Mouse (Mus musculus): ENCODE data around the gene Natd1. TPM values are rescaled to one million over a fixed set of nuclear protein-coding genes. Genes with fewer than 3 reads are reported as not detected.

The Natd1 gene
- total RNA-seq, 2 experiments from 2014 or later: 18.1 to 24.2 TPM

DNA sequence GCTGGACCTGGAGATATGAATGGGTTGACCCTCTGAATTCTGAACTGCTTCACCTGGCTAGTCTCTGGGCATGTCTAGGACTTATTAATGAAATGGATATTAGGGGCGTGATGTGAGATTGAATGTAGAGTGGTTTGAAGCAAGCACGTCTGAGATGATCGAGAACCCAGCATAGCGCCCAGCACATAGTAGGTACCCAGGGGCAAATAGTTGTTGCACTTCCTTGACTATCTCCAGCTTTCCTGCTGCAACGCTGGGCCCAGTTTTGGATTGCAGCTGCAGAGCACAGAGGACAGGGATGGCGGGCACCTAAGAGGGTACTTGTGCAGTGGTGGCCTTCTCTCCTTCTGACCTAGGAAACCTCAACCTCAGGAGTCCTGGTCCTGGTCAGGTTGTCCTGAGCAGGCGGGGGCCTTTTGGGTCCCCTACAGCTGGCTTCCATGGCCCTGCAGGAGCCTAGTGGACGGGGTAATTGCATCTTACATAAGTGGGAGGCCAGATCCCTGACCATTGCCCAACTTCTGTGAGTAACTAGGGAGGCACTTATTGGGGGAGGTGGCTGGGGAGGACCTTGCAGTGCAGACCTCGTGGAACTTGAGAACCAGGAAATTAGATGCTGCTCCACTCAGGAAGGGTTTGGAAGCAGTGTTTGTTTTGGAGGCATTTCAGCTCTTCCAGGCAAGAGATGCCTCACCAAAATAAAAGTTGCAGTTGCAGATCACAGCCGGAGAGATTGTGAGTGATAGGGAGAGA lies 18.8 kb upstream of the Natd1 start:
- DNase-seq: peak; percentile 31 to 32
- intact Hi-C loops (cut with DNase I): loop anchor here (10.0 kb wide), 1 partner anchor 331 kb away; the partner anchor contains the start of gene Aldh3a2

DNA sequence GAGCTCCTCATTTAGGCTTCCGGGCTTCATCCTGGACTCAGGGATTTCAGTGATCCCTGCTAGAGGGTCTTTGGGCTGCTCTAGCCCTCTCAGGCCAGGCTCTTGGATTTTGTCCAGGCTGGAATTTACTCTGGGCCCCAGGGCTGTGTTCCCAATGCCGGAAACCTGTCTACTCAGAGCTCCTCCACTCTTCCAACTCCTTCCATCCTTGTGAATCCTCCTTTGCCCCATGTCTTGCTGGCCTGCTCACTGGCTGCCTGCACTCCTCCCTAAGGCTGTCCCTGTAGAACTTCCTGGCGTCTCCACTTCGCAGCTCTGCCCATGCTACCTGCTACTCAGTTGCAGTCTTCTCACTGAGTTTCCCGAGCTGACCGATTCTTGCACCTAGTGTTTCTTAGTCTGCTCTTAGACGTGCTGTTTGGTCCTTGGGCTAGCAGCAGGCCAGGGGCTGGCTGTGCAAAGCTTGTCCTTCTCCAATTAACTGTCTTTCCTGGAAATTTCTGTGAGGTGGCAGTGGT lies 18.0 kb upstream of the Natd1 start:
- intact Hi-C loops (cut with DNase I): loop anchor here (10.0 kb wide), 1 partner anchor 332 kb away; the partner anchor contains the start of gene Aldh3a2
- DNase-seq: peak in 1 of 2 experiments; percentile 22

DNA sequence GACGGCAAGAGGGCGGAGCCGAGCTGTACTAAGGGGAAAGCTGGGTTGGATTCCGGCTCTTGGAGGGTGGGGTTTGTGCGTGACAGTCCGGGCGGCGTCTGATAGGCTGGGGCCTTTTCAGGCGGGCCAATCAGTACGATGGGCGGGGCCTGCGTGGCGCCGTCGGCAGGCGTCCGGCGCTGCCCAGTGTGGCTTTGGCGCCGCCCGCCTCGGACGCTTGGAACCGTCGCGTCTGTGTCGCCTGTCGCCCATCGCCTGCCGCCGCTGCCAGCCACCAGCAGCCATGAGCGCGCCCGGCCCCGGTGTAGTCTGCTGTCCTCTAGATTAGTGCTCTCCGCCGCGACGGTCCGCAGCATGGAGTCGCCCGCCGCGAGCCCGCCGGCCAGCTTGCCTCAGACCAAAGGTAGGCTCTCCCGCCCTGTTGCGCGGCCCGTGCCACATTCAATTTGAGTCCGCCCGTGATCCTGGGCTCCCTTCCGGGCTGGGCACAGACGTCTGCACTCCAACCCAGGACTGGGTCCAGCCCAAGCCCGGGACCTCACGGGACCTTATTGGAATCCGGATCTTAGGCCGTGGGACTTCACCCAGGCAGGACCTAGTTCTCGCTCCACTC lies 17.4 kb upstream of the Natd1 start, which contains the start of gene Map2k3:
TSS of gene Map2k3 (plus strand) at position 165 of the 613 bp plus-strand sequence.
- intact Hi-C loops (cut with DNase I): loop anchor here (2.0 to 10.0 kb wide), 2 partner anchors 53 to 333 kb away; partner anchors contain the start of genes Aldh3a2 and Tmem11
- peak; percentile 98 for DNase-seq

DNA sequence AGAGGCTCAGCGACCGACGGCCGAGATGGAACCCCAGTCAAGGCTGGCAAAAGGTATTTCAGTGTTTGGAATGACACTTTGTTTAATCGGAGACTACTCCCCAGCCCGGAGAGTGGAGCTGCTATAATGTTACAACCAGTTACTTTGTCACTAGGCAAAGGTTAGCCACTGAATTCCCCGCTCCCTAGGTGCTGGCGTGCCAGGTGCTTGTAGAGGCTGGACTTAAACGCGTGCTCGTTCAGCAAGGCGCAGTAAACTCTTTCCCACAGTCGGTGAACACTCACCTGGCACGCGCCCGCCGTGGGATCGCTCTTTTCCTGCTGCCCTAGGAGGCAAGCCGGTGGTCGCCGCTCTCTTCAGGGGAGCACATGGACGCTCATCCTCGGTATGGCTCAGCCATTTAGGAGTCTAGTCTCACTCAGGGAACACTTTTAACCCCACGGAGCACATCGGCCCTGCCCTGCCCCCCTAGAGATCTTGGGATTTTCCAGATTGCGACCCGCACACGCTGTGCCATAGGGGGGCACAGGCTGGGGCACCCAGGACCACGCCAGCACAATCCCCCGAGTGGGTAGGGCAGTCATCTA lies 16.8 kb upstream of the Natd1 start:
- intact Hi-C loops (cut with DNase I): loop anchor here (2.0 to 10.0 kb wide), 2 partner anchors 53 to 333 kb away; partner anchors contain the start of genes Aldh3a2 and Tmem11
- DNase-seq: no peak

DNA sequence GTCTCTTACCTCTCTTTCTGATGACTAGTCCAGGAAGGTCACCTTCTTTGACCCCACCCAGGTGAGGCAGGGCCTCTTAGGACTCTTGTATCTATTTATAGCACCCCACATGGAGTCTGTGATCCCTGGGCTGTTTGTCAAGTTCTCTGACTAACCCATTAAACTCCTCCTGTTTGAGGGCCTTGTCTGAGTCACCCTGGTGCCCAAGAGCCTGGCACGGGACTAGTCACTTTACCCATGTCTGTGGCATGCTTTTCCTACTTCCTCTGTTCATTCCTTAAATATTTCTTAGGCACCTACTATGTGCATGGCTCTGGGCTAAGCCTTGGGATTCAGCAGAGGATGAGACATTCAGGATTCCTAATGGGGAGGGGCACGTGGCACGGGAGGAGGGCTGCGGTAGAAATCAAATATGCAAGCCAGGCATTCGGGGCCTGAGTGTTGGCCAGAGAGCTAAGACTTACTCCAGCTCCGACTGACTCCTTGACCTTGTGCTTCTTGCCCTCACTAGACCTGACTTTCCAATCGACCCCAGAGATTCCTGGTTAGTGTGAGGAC lies 16.3 kb upstream of the Natd1 start:
- intact Hi-C loops (cut with DNase I): loop anchor here (2.0 to 10.0 kb wide), 2 partner anchors 52 to 334 kb away; partner anchors contain the start of genes Aldh3a2 and Tmem11
- DNase-seq: peak; percentile 59 to 73

DNA sequence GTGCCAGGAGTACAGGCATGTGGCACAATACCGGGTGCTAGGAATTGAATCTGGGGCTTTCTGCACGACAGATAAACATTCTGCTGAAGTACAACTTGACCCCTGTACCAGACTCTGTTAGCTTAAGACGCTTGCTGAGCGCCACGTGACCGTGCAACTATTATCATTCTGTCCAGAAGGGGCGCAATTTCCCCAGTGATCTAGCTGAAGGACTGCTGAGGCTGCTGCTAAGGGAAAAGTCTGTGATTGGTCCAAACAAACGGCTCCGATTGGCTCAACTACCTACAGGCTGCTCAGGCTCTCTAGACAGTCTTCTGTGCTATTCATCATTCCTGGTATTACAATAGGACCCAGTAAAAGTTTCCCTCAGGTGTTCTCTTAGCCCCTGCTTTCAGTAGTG lies 12.7 kb upstream of the Natd1 start:
- peak; percentile 94 to 96 for DNase-seq
- intact Hi-C loops (cut with DNase I): loop anchor here (1.0 kb wide), 1 partner anchor 165 kb away; no protein-coding TSS in a partner anchor

DNA sequence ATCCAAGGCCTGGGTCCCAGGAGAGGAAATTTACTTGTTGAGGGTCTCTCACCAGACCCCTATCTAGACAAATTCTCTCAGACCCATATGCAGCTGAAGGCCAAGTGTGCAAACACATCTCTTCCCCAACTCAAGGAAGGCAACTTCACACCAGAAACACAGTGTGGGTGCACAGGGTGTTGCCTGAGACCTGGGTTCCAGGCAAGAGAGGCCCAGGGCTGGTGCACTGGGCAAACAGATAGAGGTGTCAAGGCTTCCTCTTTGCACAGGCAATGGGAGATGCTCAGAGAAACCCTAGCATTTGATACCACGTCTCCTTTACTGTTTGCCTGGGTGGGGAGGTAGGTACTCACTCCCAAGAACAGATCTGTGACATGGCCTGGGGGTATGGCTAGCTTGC lies 10.4 kb upstream of the Natd1 start:
- DNase-seq: no peak
- intact Hi-C loops (cut with DNase I): no loop called here

DNA sequence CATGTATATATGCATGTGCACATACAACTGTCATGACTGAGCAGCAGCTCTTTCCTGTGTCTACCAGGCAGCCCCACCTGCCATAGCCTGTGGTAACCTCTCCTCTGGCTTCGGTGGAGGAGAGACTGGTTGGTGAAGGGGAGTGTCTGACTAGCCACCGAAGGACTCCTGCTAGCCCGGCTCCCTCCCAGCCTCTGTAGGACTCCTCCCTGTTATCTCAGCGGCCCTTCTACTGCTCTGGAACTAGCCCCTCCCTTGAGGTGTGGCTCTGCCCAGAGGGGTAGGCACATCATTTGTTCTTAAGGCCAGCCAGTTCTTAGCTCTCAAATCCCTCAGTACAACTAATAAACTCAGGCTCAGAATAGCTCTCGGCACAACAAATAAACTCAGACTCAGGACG lies 9.9 kb upstream of the Natd1 start:
- no peak for DNase-seq
- intact Hi-C loops (cut with DNase I): no loop called here

DNA sequence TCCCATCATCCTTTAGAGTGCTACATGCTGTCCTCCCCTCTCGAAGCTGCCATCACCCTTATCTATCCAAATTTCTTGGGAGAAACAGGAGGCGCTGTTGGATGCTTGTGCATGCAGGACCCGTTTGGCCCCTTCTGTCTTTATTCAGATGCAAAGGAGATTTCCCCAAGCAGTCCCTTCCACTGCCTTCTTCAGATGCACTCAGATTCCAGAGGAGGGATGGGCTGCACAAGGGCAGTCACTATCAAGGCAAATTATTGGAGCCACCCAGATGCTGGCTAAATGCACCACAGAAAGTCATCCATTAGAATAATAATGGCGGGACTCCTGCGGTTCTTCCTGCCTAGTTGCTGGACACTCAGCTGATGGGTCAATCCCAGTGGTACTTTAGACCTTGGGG lies 8.4 kb upstream of the Natd1 start:
- no peak for DNase-seq
- intact Hi-C loops (cut with DNase I): no loop called here

DNA sequence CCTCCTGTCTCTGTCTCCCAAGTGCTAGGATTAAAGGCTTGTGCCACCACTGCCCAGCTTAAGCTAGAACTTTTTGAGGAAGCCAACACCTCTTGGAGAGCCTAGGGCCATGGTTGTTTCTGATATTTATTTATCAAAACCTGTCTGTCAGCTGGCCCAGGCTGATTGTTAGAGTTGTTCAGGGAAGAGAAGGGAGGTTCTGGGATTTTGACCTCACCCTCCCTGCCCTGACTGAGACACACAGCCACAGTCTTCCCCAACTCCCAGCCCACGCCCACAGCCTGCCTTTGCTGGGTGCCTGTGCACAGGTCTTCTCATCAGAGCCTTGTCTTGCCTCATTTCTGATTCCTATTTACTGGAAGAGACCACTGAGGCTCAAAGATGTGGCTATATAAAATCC lies 7.6 kb upstream of the Natd1 start:
- no peak for DNase-seq
- intact Hi-C loops (cut with DNase I): no loop called here

DNA sequence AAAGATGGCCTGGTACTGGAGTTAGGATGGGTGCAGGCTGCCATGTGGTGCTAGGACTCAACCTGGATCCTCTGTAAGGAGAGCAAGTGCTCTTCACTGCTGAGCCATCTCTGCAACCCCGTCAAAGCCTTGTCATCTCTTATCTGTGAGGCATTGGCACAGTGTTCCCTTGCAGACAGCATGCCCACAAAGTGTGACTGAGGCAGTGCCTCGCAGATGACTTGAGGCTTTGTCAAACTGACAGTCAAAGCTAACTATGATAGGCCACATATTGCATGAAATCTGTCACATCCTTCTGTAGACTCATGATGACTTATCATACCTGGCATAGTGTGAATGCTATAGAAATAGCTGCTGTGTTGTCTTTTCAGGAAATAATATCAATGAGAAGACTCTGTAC lies 5.5 kb upstream of the Natd1 start:
- no peak for DNase-seq
- intact Hi-C loops (cut with DNase I): no loop called here

DNA sequence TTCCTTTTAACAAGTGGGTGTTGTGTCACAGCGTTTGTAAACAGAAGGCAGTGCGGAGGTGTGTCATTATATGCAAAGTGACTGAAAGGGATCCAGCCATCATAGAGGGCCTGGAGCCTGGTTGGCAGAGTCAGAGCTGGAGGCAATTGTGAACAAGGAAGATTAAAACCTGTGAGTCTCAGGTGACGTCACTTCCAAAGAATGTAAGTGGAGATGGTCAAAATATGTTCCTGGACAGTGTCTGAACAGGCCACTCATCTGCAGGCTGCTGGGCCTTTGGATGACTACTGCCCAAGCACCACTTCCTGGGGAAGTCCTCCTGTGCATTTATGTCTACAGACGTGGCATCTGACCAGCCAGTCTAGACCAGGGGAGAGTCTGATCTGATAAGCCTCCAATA lies 651 bp upstream of the Natd1 start:
- intact Hi-C loops (cut with DNase I): no loop called here
- no peak for DNase-seq

DNA sequence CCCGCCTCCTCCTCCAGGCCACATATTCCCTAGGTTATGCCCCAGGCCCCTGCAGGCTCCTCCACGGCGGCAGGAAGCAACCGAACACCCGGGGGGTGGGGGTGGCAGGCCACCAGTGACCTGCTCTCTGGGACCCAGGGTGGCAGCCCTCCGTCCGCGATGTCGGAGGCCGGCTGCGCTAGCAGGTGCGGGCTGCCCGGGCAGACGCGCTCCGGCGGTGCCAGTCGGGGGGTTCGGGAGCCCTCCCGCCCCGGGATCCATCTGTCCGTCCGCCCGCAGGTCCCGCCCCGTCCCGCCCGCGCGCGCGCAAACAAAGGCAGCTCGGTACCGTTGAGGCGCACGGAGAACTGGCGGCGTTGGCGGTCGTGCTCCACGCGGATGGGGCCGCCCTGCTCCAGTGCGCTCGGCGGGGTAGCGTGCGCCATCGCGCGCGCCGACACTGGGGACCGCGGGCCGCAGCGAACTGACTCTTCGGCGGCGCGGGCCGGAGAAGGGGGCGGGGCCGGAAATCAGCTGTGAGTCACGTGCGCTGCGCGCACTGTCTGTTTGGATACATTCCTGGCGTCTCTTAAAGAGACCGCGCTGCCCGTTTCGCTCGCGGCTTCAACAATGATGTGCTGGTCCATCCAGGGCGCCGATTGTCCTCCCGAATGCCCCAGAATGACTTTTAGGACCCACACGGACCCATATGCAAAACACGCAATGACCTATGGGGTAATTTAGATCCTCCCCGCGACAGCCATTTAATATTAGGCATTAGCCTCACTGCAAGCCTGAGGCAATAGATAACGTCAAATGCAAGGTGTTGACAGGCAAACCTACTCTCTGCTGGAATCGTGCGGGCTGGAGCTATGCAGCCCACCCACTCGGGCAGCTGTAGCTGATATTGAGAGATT lies 1.0 kb downstream of the Natd1 start:
- intact Hi-C loops (cut with DNase I): loop anchor here (2.0 to 5.0 kb wide), 2 partner anchors 33 to 179 kb away; no protein-coding TSS in a partner anchor
- peak; percentile 95 to 96 for DNase-seq

DNA sequence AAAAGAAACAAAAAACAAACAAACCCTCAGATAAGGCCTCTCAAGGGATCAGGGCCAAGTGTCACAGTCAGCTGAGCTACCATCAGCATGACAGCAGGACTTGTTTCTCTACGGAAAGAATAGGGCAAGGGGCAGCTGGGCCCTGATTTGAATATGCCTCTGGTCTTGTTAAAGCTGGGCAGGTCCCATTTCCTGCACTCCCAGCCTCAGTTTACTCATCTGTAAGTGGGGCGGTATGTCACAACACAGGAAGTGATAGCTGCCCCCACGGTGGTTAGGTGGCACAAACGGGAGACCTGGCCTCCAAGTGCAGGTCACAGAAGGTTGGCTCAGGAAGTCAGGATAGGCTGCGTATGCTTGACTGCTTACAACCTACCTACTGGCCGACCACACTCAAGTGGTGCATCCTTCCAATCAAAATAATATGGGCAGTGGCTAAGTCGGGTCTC lies 2.0 kb downstream of the Natd1 start:
- intact Hi-C loops (cut with DNase I): loop anchor here (2.0 to 5.0 kb wide), 2 partner anchors 32 to 180 kb away; no protein-coding TSS in a partner anchor
- no peak for DNase-seq

DNA sequence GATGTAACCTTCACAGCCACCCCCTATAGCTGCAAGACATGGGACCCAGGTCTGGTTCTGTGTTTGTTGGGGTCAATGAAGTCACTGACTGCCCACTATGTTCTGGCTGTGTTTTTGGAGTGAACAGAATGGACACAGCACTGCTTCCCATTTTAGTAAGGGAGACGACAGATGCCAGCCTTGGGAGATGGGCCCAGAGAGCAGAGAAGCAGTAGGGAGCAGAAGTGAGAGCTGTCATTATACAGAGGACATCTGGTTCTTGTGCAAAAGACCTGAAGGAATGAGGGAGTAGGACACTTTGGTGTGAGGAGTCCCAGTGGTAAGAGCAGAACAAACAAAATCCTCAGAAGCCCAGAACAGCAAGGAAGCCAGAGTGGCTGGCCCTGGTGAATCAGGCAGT lies 4.9 kb downstream of the Natd1 start:
- intact Hi-C loops (cut with DNase I): loop anchor here (5.0 kb wide), 1 partner anchor 183 kb away; no protein-coding TSS in a partner anchor
- DNase-seq: no peak

DNA sequence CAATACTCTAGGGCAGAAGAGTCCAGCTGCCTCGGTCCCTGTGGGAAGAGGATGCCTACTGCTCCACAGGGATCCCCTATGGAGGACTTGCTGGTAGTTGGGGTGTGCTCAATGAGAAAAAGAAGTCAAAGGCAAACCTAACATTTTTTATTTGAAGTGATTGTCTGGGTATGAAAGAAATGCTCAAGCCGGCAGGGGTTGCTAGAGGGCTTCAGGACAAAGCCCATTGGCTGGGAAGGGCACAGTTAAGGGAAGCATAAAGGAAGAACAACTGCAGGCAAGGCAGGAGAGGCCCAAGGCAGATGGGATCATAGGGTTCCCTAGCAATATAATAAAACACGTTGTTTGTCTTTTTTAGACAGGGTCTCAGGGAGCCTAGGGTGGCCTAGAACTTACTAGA lies 6.5 kb downstream of the Natd1 start:
- intact Hi-C loops (cut with DNase I): no loop called here
- DNase-seq: peak in 1 of 2 experiments; percentile 28

DNA sequence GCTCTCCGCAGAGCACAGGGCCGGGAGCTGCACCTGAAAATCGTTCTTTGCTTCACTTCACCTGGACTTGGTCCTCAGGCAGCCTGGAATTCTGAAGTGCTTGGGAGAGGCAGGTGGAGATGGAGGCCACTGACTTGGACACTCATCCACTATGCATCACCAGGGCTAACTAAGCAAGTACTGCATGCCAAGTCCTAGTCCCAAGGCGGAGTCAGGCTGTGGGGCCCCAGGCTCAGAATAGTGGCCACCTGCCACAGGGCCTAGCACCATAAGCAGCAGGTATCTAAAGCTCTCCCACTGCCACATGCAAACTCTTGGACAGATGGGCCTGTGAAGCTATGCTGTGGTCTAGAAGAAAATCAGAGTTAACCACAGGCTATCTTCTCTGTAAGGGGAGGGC lies 8.1 kb downstream of the Natd1 start:
- intact Hi-C loops (cut with DNase I): no loop called here

DNA sequence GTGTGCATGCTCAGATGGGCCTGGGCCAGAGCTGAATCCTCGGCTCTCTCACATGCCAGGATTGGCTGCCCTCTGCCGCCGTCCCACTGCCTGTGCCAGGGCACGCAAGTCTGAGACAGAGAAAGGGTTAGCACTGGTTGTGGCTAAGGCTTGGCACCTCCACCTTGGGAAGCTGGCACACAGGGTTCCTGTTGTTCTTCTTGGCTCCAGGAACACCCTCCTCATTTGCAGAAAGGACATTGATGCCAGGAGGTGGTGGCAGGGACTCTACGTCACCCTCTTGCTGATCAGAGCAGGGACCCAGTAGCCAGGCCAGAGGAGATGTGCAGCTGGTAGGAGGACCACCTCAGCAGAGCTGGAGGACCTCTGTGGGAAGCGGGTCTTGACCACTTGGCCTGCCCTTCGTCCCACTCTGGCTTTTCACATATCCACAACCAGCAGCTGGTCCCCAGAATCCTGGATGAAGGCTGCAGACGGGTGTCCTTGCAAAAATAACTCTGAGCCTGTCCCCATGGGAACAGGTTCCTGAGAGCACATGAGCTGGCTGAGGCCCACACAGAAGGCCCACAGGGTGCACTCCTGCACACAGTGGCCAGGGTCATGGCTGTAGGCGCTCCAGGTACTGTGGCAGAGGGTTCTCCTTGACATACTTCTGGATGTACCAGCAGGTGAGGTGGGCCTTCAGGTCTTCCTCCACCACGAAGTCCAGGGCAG lies 9.0 kb downstream of the Natd1 start:
- intact Hi-C loops (cut with DNase I): no loop called here
- DNase-seq: no peak

More for the DNA sequence above, 8.1 kb downstream of the Natd1 start:
- no peak for DNase-seq

DNA sequence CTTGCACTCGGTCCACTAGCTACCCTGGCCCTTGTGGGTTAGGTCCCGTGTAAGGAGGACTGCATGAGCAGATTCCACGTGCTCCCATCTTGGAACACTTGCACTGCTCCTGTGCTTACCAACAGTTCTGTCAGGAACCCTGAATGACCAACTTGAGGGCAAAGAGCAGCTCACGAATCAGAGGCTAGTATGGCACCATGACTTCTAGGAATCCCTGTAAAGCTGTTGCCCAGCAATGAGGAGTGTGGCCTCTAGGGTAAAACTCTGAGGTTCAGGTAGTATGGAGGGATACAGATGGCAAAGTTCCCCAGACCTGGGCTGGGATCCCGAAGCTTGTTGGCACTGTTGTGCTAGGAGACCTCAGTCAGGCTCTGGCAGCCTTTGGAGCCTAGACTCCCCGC lies 10.9 kb downstream of the Natd1 start:
- intact Hi-C loops (cut with DNase I): no loop called here

More for the DNA sequence above, 10.9 kb downstream of the Natd1 start:
- DNase-seq: no peak
